ENCODE assay signal across 8 mouse cellular contexts in genomic region chr2:52424747-52425522, GRCm38 (mm10). TPM values are rescaled to one million over a fixed set of nuclear protein-coding genes. Genes with fewer than 3 reads are reported as not detected.
A peak's percentile ranks its signal among the peaks of the same experiment; 100 is the strongest.
DNase-seq lines count a peak whose midpoint lies in the region; ATAC-seq and TF ChIP-seq lines count a peak whose summit lies in the region.

Gene Arl5a (minus strand): TSS chr2:52424901.

- under 1% methylated on average over 57 of the region's 57 CpGs for WGBS in forebrain, embryonic 10.5 days
- under 1% methylated on average over 48 of the region's 57 CpGs for WGBS in heart, embryonic 15.5 days
- under 1% methylated on average over 57 of the region's 57 CpGs for WGBS in liver, embryonic 14.5 days (ENCODE audit: insufficient replicate concordance)
- under 1% methylated on average over 53 of the region's 57 CpGs for WGBS in neural tube, embryonic 11.5 days
- WGBS in stomach, postnatal 0 days = under 1% methylated on average over 39 of the region's 57 CpGs

- ATAC-seq in heart, embryonic 15.5 days (replicated peaks; ENCODE audit: insufficient number of reproducible peaks, insufficient read depth, low FRiP score, low read depth) = peak; percentile 96
- peak; percentile 94 for ATAC-seq in liver, embryonic 14.5 days (ENCODE audit: insufficient read depth)
- peak; percentile 94 for ATAC-seq in neural tube, embryonic 11.5 days (ENCODE audit: insufficient read depth, low FRiP score, low TSS enrichment)
- ATAC-seq in stomach, postnatal 0 days (ENCODE audit: low FRiP score, low TSS enrichment) = peak; percentile 97

- H3K27me3 ChIP-seq in forebrain, embryonic 10.5 days (ENCODE audit: poor library complexity, severe bottlenecking) = 0 out of 2 replicates have a peak, but pooled peaks cover 5% of the 10 kb centered on the region
- H3K27me3 ChIP-seq in heart, embryonic 15.5 days = no peaks in the 10 kb centered on the region
- no peaks in the 10 kb centered on the region for H3K27me3 ChIP-seq in liver, embryonic 14.5 days (ENCODE audit: control insufficient read depth, insufficient read depth, low read length)
- H3K27me3 ChIP-seq in neural tube, embryonic 11.5 days (ENCODE audit: control insufficient read depth, insufficient read depth, low read length) = no peaks in the 10 kb centered on the region
- no peaks in the 10 kb centered on the region for H3K27me3 ChIP-seq in stomach, postnatal 0 days (ENCODE audit: control insufficient read depth, insufficient read depth, low read length)

- TF ChIP-seq CTCF in liver, embryonic 14.5 days (IDR thresholded peaks at IDR 0.05; ENCODE audit: low read depth) = no peak
- no peak for TF ChIP-seq CTCF in stomach, postnatal 0 days (IDR thresholded peaks at IDR 0.05; ENCODE audit: low read depth)

- H3K27ac ChIP-seq in forebrain, embryonic 10.5 days = peak within 1 kb of the TSS; percentile 98
- peak within 1 kb of the TSS; percentile 80 for H3K27ac ChIP-seq in heart, embryonic 15.5 days
- peak within 1 kb of the TSS; percentile 67 for H3K27ac ChIP-seq in liver, embryonic 14.5 days
- peak within 1 kb of the TSS; percentile 80 for H3K27ac ChIP-seq in neural tube, embryonic 11.5 days (ENCODE audit: low read depth, low read length)
- peak within 1 kb of the TSS; percentile 88 for H3K27ac ChIP-seq in stomach, postnatal 0 days (replicated peaks)

- peak within 1 kb of the TSS; percentile 93 for H3K4me3 ChIP-seq in forebrain, embryonic 10.5 days
- peak within 1 kb of the TSS; percentile 91 for H3K4me3 ChIP-seq in heart, embryonic 15.5 days
- peak within 1 kb of the TSS; percentile 75 to 96 for H3K4me3 ChIP-seq in liver, embryonic 14.5 days (ENCODE audit: insufficient read depth in 1 of 2, low read depth in 2 of 2, low read length in 2 of 2)
- peak within 1 kb of the TSS; percentile 95 for H3K4me3 ChIP-seq in neural tube, embryonic 11.5 days (ENCODE audit: low read depth, low read length)
- H3K4me3 ChIP-seq in stomach, postnatal 0 days (ENCODE audit: low read depth, low read length) = peak within 1 kb of the TSS; percentile 98

- peaks cover 4% of the 10 kb centered on the region; the same call in 1 of the 2 replicates for H3K36me3 ChIP-seq in forebrain, embryonic 10.5 days (replicated peaks)
- no peaks in the 10 kb centered on the region for H3K36me3 ChIP-seq in heart, embryonic 15.5 days
- H3K36me3 ChIP-seq in liver, embryonic 14.5 days (replicated peaks; ENCODE audit: control insufficient read depth, insufficient read depth, low read depth) = no peaks in the 10 kb centered on the region
- H3K36me3 ChIP-seq in neural tube, embryonic 11.5 days (ENCODE audit: control insufficient read depth, insufficient read depth, low read length) = no peaks in the 10 kb centered on the region
- H3K36me3 ChIP-seq in stomach, postnatal 0 days (ENCODE audit: control insufficient read depth, insufficient read depth, low read length) = no peaks in the 10 kb centered on the region

- TF ChIP-seq EP300 in liver, embryonic 14.5 days (IDR thresholded peaks at IDR 0.05; ENCODE audit: low read depth) = no peak
- TF ChIP-seq EP300 in stomach, postnatal 0 days (optimal IDR thresholded peaks at IDR 0.05) = no peak

- H3K9ac ChIP-seq in heart, embryonic 15.5 days = peak within 1 kb of the TSS; percentile 85
- H3K9ac ChIP-seq in liver, embryonic 14.5 days (replicated peaks) = peak within 1 kb of the TSS; percentile 95
- peak within 1 kb of the TSS; percentile 94 for H3K9ac ChIP-seq in neural tube, embryonic 11.5 days (ENCODE audit: low read length)
- H3K9ac ChIP-seq in stomach, postnatal 0 days (ENCODE audit: low read length) = peak within 1 kb of the TSS; percentile 93

- H3K4me2 ChIP-seq in heart, embryonic 15.5 days = peak within 1 kb of the TSS; percentile 67
- peak within 1 kb of the TSS; percentile 78 for H3K4me2 ChIP-seq in liver, embryonic 14.5 days (ENCODE audit: low read depth)
- H3K4me2 ChIP-seq in neural tube, embryonic 11.5 days (ENCODE audit: low read depth) = peak within 1 kb of the TSS; percentile 64
- peak within 1 kb of the TSS; percentile 88 for H3K4me2 ChIP-seq in stomach, postnatal 0 days (replicated peaks; ENCODE audit: low read depth)

- peaks cover 37% of the 10 kb centered on the region for H3K4me1 ChIP-seq in forebrain, embryonic 10.5 days
- H3K4me1 ChIP-seq in heart, embryonic 15.5 days (replicated peaks) = peaks cover 26% of the 10 kb centered on the region
- H3K4me1 ChIP-seq in liver, embryonic 14.5 days (replicated peaks; ENCODE audit: control insufficient read depth in 2 of 2, insufficient read depth in 2 of 2, low read length in 1 of 2) = peaks cover 19 to 31% of the 10 kb centered on the region in 2 experiments
- H3K4me1 ChIP-seq in neural tube, embryonic 11.5 days (ENCODE audit: control insufficient read depth, insufficient read depth, low read length) = 0 out of 2 replicates have a peak, but pooled peaks cover 2% of the 10 kb centered on the region
- H3K4me1 ChIP-seq in stomach, postnatal 0 days (replicated peaks; ENCODE audit: control insufficient read depth, insufficient read depth) = 0 out of 2 replicates have a peak, but pooled peaks cover 2% of the 10 kb centered on the region

- peak; percentile 95 for DNase-seq in CD4-positive, CD25-positive, alpha-beta regulatory T cell, adult 2 months (ENCODE audit: low read depth, low spot score)
- peak; percentile 78 for DNase-seq in c-Kit-negative CD71-positive TER-119-positive erythroid progenitor cells, embryonic 14.5 days (ENCODE audit: low read depth, low spot score)
- peak; percentile 95 for DNase-seq in forebrain, embryonic 10.5 days (ENCODE audit: extremely low spot score, low spot score)
- peak; percentile 95 to 97 for DNase-seq in kidney, postnatal 25 days
- DNase-seq in liver, embryonic 14.5 days (ENCODE audit: low read depth in 3 of 3, low spot score in 3 of 3) = peak; percentile 67 to 80 (median 72)
- DNase-seq in neural tube, embryonic 11.5 days (ENCODE audit: low spot score) = peak; percentile 95
- DNase-seq in stomach, postnatal 0 days (ENCODE audit: low spot score) = peak; percentile 97

- H3K9me3 ChIP-seq in forebrain, embryonic 10.5 days = no peaks in the 10 kb centered on the region
- no peaks in the 10 kb centered on the region for H3K9me3 ChIP-seq in heart, embryonic 15.5 days (replicated peaks)
- no peaks in the 10 kb centered on the region for H3K9me3 ChIP-seq in liver, embryonic 14.5 days (ENCODE audit: control insufficient read depth, low read length)
- H3K9me3 ChIP-seq in neural tube, embryonic 11.5 days (ENCODE audit: control insufficient read depth, low read length) = no peaks in the 10 kb centered on the region
- no peaks in the 10 kb centered on the region for H3K9me3 ChIP-seq in stomach, postnatal 0 days (ENCODE audit: control insufficient read depth, low read length)

RNA-seq across cellular contexts. Expression of gene Arl5a, which starts in this region (rescaled TPM):
- 50.6 and 51.3 TPM in 2 replicates for polyA plus RNA-seq in forebrain, embryonic 10.5 days (2016; fragmentation: Nextera tagmentation; extraction: Ambion mirVana)
- 42.2 and 45.2 TPM in 2 replicates for polyA plus RNA-seq in heart, embryonic 15.5 days (2015; fragmentation: Nextera tagmentation; extraction: Ambion mirVana)
- polyA plus RNA-seq in liver, embryonic 14.5 days (2012; rRNA removed) = 12.9 and 18.2 TPM in 2 replicates
- polyA plus RNA-seq in liver, embryonic 14.5 days (2014; fragmentation: Nextera tagmentation; extraction: Ambion mirVana) = 34.9 and 42.0 TPM in 2 replicates
- polyA plus RNA-seq in neural tube, embryonic 11.5 days (2014; fragmentation: Nextera tagmentation; extraction: Ambion mirVana) = 80.3 and 81.7 TPM in 2 replicates
- 17.8 and 17.9 TPM in 2 replicates for polyA plus RNA-seq in stomach, postnatal 0 days (2015; fragmentation: Nextera tagmentation; extraction: Ambion mirVana)

Comparison
In these comparisons a context has a peak if more than half of its experiments do, and no peak if none do; other contexts are left out.
1. Peak in every context shown above with its lines: DNase-seq, ATAC-seq, H3K4me3 ChIP-seq and H3K27ac ChIP-seq.